Mouse (Mus musculus) CD4-positive helper T cell, adult 2 months (primary cell): ENCODE measurements around the gene Kars.

Source experiments
- DNase-seq: peaks from one replicate; pipeline ENCODE4 v3.0.0-alpha.2; 2012; ENCODE audit warnings: low read depth, missing footprints, low spot score

Gene Kars

DNA sequence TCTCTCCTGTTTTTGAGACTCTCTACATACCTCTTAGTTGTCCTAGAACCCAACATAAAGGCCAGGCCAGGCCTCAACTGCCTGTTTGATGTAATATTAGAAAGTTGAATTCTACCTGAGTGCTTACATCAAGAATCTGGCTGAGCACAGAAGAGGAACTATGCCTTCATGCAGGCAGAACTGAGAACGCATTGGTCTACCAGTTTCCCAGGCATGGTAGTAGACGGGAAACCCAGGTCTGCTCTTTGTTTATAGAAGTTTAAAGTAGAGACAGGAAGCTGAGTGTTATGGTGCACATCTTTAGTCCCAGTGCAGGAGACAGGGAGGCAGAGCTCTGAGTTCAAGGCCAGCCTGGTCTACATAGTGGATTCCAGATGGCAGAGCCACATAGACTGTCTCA is 64.0 kb downstream of the Kars start:
- no peak for DNase-seq

DNA sequence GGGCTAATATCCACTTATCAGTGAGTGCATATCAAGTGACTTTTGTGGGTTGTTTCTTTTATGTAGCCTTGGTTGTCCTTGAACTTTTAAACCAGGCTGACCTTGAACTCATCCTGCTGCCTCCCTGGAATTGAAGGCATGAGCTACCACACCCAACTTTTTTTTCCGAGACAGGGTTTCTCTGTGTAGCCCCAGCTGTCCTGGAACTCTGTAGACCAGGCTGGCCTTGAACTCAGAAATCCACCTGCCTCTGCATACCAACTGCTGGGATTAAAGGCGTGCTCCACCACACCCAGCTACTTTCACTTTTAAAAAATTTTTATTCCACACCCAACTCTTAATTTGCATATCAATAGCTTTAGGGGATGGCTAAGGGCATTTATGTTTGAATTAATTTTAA is 67.6 kb downstream of the Kars start:
- DNase-seq, result no peak
